Mouse (Mus musculus): ENCODE measurements around the gene Adcy6.
A peak's percentile ranks its signal among the peaks of the same experiment; 100 is the strongest.

GRCm38 (mm10) chr15:98567278-98568134, 42.4 kb downstream of the Adcy6 start:
- TF ChIP-seq KAT2A (IDR thresholded peaks at IDR 0.05; ENCODE audit: insufficient replicate concordance, low read length) (peak; percentile 93; the same call in 1 of the 2 replicates), NRF1 (IDR thresholded peaks at IDR 0.05; ENCODE audit: low read depth, low read length) (peak; percentile 53; the same call in 1 of the 2 replicates), ELF1 (IDR thresholded peaks at IDR 0.05; ENCODE audit: low read depth, low read length) (peak; percentile 98), USF2 (conservative IDR thresholded peaks at IDR 0.05; ENCODE audit: low read depth, low read length) (peak; percentile 73), MEF2A (IDR thresholded peaks at IDR 0.05; ENCODE audit: borderline replicate concordance, low read depth, low read length) (peak; percentile 85), CTCF (conservative IDR thresholded peaks at IDR 0.05 in 1 of 2, IDR thresholded peaks at IDR 0.05 in 1 of 2; ENCODE audit: low read depth in 2 of 2, low read length in 2 of 2) (no peak), POLR2AphosphoS2 (IDR thresholded peaks at IDR 0.05; ENCODE audit: low read depth, low read length) (peak; percentile 91; the same call in 1 of the 2 replicates), USF1 (IDR thresholded peaks at IDR 0.05; ENCODE audit: low read depth, low read length) (peak; percentile 91), ZNF384 (IDR thresholded peaks at IDR 0.05; ENCODE audit: low read depth, low read length) (no peak), ZMIZ1 (IDR thresholded peaks at IDR 0.05; ENCODE audit: low read depth, low read length) (peak; percentile 97)

Measured in CH12.LX (cell line).